Mouse (Mus musculus): Measurements from ENCODE around the gene Ctc1.
"Not testable (repeated sequence)": the region's sequence is repeated elsewhere in the genome, so short reads cannot be mapped to it uniquely, and the experiment has no call there.

The Ctc1 gene

GRCm38 (mm10) chr11:69008182-69009121 is 7.3 kb upstream of the Ctc1 start, which contains the start of gene Pfas:
Gene Pfas, minus strand, starts transcription at chr11:69008460.
- DNase-seq, result peak; percentile 86

- no peak for DNase-seq
Measured at GRCm38 (mm10) chr11:69009508-69009907, 6.2 kb upstream of the Ctc1 start.

- no peak for DNase-seq
Measured at GRCm38 (mm10) chr11:69010400-69011323, 5.0 kb upstream of the Ctc1 start.

- not testable (repeated sequence) for DNase-seq
Measured at GRCm38 (mm10) chr11:69011445-69011844, 4.3 kb upstream of the Ctc1 start.

GRCm38 (mm10) chr11:69012071-69012601 is 3.6 kb upstream of the Ctc1 start:
- peak; percentile 96 for DNase-seq

GRCm38 (mm10) chr11:69016755-69017154 is 1.0 kb downstream of the Ctc1 start:
- DNase-seq, result no peak

GRCm38 (mm10) chr11:69020691-69021090 is 5.0 kb downstream of the Ctc1 start:
- no peak for DNase-seq

- DNase-seq, result no peak
Measured at GRCm38 (mm10) chr11:69026562-69026961, 10.9 kb downstream of the Ctc1 start.

GRCm38 (mm10) chr11:69028805-69029204 is 13.1 kb downstream of the Ctc1 start:
- no peak for DNase-seq

GRCm38 (mm10) chr11:69033552-69033951 is 17.8 kb downstream of the Ctc1 start:
- DNase-seq, result no peak

GRCm38 (mm10) chr11:69034585-69034984 is 18.9 kb downstream of the Ctc1 start:
- no peak for DNase-seq

- DNase-seq, result no peak
Measured at GRCm38 (mm10) chr11:69035411-69035810, 19.7 kb downstream of the Ctc1 start.

GRCm38 (mm10) chr11:69035849-69036248 is 20.1 kb downstream of the Ctc1 start:
- DNase-seq, result peak; percentile 95

GRCm38 (mm10) chr11:69036486-69037230 is 20.9 kb downstream of the Ctc1 start:
- peak; percentile 92 for DNase-seq

- DNase-seq, result peak; percentile 89
Measured at GRCm38 (mm10) chr11:69037231-69038061, 21.7 kb downstream of the Ctc1 start.

- DNase-seq, result no peak
Measured at GRCm38 (mm10) chr11:69038173-69038572, 22.5 kb downstream of the Ctc1 start.

- peak; percentile 79 for DNase-seq
Measured at GRCm38 (mm10) chr11:69045531-69046394, 30.1 kb downstream of the Ctc1 start, which contains the start of gene Aurkb. Gene Aurkb, plus strand, starts transcription at chr11:69045647.

GRCm38 (mm10) chr11:69046395-69046774 is 30.7 kb downstream of the Ctc1 start:
- DNase-seq, result no peak

- no peak for DNase-seq
Measured at GRCm38 (mm10) chr11:69047592-69047991, 31.9 kb downstream of the Ctc1 start.

GRCm38 (mm10) chr11:69048151-69048550 is 32.4 kb downstream of the Ctc1 start:
- no peak for DNase-seq

All from kidney, adult 9 months (tissue).